ENCODE assay signal across 10 mouse cellular contexts in genomic region chr12:14315780-14316179, GRCm38 (mm10).
DNase-seq lines count a peak whose midpoint lies in the region; ATAC-seq lines count a peak whose summit lies in the region.
"Had no signal": no experiment of that assay in that cellular context is flagged by ENCODE, and none has a peak within 500 bp of the region (broad histone marks: within the 10 kb centered on the region; RNA-seq: fewer than 3 reads in every experiment).

No protein-coding gene starts in this region.

- no peak overlapping the region for H3K9ac ChIP-seq in forebrain, embryonic 16.5 days (replicated peaks; ENCODE audit: low read depth, low read length)
- H3K9ac ChIP-seq: limb, embryonic 15.5 days had no signal

- no peak for DNase-seq in frontal cortex, postnatal 10 days (ENCODE audit: low spot score in 2 of 2)
- DNase-seq in right cerebral cortex, postnatal 10 days (ENCODE audit: low spot score in 2 of 2), result peak; percentile 31 to 42
- DNase-seq in right cerebral cortex, postnatal 4 days, result no peak
- peak; percentile 43 for DNase-seq in heart, postnatal 4 days
- peak; percentile 27 for DNase-seq in lung, postnatal 10 days
- no peak for DNase-seq in urinary bladder, postnatal 4 days (ENCODE audit: low spot score in 2 of 2)

- 61% methylated on average over 5 of the region's 5 CpGs for WGBS in forebrain, embryonic 16.5 days

- H3K4me2 ChIP-seq in forebrain, embryonic 16.5 days (ENCODE audit: low read length), result no peak overlapping the region
- H3K4me2 ChIP-seq: limb, embryonic 15.5 days had no signal

- H3K27ac ChIP-seq in forebrain, embryonic 16.5 days (ENCODE audit: low read length), result no peak overlapping the region
- H3K27ac ChIP-seq: limb, embryonic 15.5 days had no signal

- H3K36me3 ChIP-seq in forebrain, embryonic 16.5 days (ENCODE audit: control insufficient read depth, insufficient read depth), result no peaks in the 10 kb centered on the region
- H3K36me3 ChIP-seq: limb, embryonic 15.5 days had no signal

- no peak overlapping the region for H3K4me3 ChIP-seq in forebrain, embryonic 16.5 days (replicated peaks; ENCODE audit: low read length)
- H3K4me3 ChIP-seq: limb, embryonic 15.5 days had no signal

- no peaks in the 10 kb centered on the region for H3K27me3 ChIP-seq in forebrain, embryonic 16.5 days (replicated peaks; ENCODE audit: control insufficient read depth, insufficient read depth, low read length)
- H3K27me3 ChIP-seq: CH12.LX; limb, embryonic 15.5 days had no signal

- peak; percentile 98 for ATAC-seq in frontal cortex, adult (ENCODE audit: low TSS enrichment)
- no peak for ATAC-seq in forebrain, embryonic 16.5 days

- H3K4me1 ChIP-seq in forebrain, embryonic 16.5 days (replicated peaks; ENCODE audit: control insufficient read depth, insufficient read depth, low read length), result 0 out of 2 replicates have a peak, but pooled peaks cover 2% of the 10 kb centered on the region
- H3K4me1 ChIP-seq: limb, embryonic 15.5 days had no signal

- H3K9me3 ChIP-seq in forebrain, embryonic 16.5 days (ENCODE audit: control insufficient read depth, low read length), result no peaks in the 10 kb centered on the region
- H3K9me3 ChIP-seq: limb, embryonic 15.5 days had no signal

Comparison
In these comparisons a context has a peak if more than half of its experiments do, and no peak if none do; other contexts are left out.
1. DNase-seq: peak in right cerebral cortex, postnatal 10 days (2 of 2), heart, postnatal 4 days (single experiment) and lung, postnatal 10 days (single experiment); none in frontal cortex, postnatal 10 days (0 of 2), right cerebral cortex, postnatal 4 days (single experiment) and urinary bladder, postnatal 4 days (0 of 2).